Mouse (Mus musculus): Measurements from ENCODE around the gene Krtcap3. TPM values are rescaled to one million over a fixed set of nuclear protein-coding genes. Genes with fewer than 3 reads are reported as not detected.

The Krtcap3 gene
- total RNA-seq, 2 experiments from 2014 or later, result 0.81 to 1.6 TPM

- intact Hi-C loops (cut with DNase I), result no loop called here
- DNase-seq, result no peak
Measured at GRCm38 (mm10) chr5:31297047-31297757, 45.7 kb downstream of the Krtcap3 start, which contains the start of gene Gckr. TSS of gene Gckr (plus strand) at chr5:31297443.

- intact Hi-C loops (cut with DNase I), result no loop called here
- no peak for DNase-seq
Measured at GRCm38 (mm10) chr5:31297981-31298380, 46.5 kb downstream of the Krtcap3 start.

- DNase-seq, result no peak
- intact Hi-C loops (cut with DNase I), result no loop called here
Measured at GRCm38 (mm10) chr5:31298486-31298885, 47.0 kb downstream of the Krtcap3 start.

- DNase-seq, result no peak
- intact Hi-C loops (cut with DNase I), result no loop called here
Measured at GRCm38 (mm10) chr5:31301866-31302265, 50.4 kb downstream of the Krtcap3 start.

Other genes with a start within 250 kb of the Krtcap3 start
- gene Atraid, start 203.4 kb upstream of the Krtcap3 start, total RNA-seq (2021), result 10 to 100 TPM; 42.4 to 43.6 TPM
- gene Slc5a6, start 202.8 kb upstream of the Krtcap3 start, total RNA-seq (2021), result 1 to 10 TPM; 2.5 to 3.8 TPM
- 10 to 100 TPM; 21.3 to 21.7 TPM for gene Cad, start 196.9 kb upstream of the Krtcap3 start, total RNA-seq (2021)
- gene Dnajc5g, start 145.4 kb upstream of the Krtcap3 start, total RNA-seq (2021), result not detected
- gene Slc30a3, start 143.5 kb upstream of the Krtcap3 start, total RNA-seq (2021), result not detected
- gene Trim54, start 135.0 kb upstream of the Krtcap3 start, total RNA-seq (2021), result 100 to 1,000 TPM; 349 to 367 TPM
- not detected for gene Ucn, start 112.9 kb upstream of the Krtcap3 start, total RNA-seq (2021)
- gene Mpv17, start 97.4 kb upstream of the Krtcap3 start, total RNA-seq (2021), result 10 to 100 TPM; 19.1 to 23.9 TPM
- 1 to 10 TPM in 1 of 2 experiments, under 1 TPM in 1; 0.59 to 1.7 TPM for gene Gm29609, start 71.8 kb upstream of the Krtcap3 start, total RNA-seq (2021)
- 10 to 100 TPM; 17.8 to 20.8 TPM for gene Gtf3c2, start 71.5 kb upstream of the Krtcap3 start, total RNA-seq (2021)
- 10 to 100 TPM; 28.1 to 29.7 TPM for gene Snx17, start 58.5 kb upstream of the Krtcap3 start, total RNA-seq (2021)
- gene Eif2b4, start 58.3 kb upstream of the Krtcap3 start, total RNA-seq (2021), result 10 to 100 TPM; 44.1 to 52.9 TPM
- gene Zfp513, start 49.4 kb upstream of the Krtcap3 start, total RNA-seq (2021), result 1 to 10 TPM; 5.1 to 5.8 TPM
- gene Ppm1g, start 31.0 kb upstream of the Krtcap3 start, total RNA-seq (2021), result 10 to 100 TPM; 33.9 to 47.2 TPM
- gene Nrbp1, start 10.8 kb upstream of the Krtcap3 start, total RNA-seq (2021), result 10 to 100 TPM; 51.1 to 60.0 TPM
- gene Gm9970, start 10.5 kb upstream of the Krtcap3 start, total RNA-seq (2021), result not detected
- gene Ift172, start 39.4 kb downstream of the Krtcap3 start, total RNA-seq (2021), result 10 to 100 TPM; 20.3 to 26.3 TPM
- gene Fndc4, start 44.4 kb downstream of the Krtcap3 start, total RNA-seq (2021), result 1 to 10 TPM in 1 of 2 experiments, under 1 TPM in 1; 0.74 to 1.3 TPM
- not detected for gene Gckr, start 45.8 kb downstream of the Krtcap3 start, total RNA-seq (2021)
- gene Zfp512, start 200.7 kb downstream of the Krtcap3 start, total RNA-seq (2021), result 10 to 100 TPM in 1 of 2 experiments, 1 to 10 TPM in 1; 9.7 to 13.1 TPM
- gene 4930548H24Rik, start 234.0 kb downstream of the Krtcap3 start, total RNA-seq (2021), result not detected
- 10 to 100 TPM; 14.9 to 17.5 TPM for gene Gpn1, start 243.1 kb downstream of the Krtcap3 start, total RNA-seq (2021)